Mouse (Mus musculus) spleen, embryonic (tissue): ENCODE measurements around the gene Rnf43.

Source experiments
- CTCF ChIA-PET: fragments of 350-600 bp; sonication (Branson Sonifier 250); formaldehyde crosslinking; loops from one replicate; lab custom pipeline; 2022; lab: Charles Lee

Rnf43 gene

DNA sequence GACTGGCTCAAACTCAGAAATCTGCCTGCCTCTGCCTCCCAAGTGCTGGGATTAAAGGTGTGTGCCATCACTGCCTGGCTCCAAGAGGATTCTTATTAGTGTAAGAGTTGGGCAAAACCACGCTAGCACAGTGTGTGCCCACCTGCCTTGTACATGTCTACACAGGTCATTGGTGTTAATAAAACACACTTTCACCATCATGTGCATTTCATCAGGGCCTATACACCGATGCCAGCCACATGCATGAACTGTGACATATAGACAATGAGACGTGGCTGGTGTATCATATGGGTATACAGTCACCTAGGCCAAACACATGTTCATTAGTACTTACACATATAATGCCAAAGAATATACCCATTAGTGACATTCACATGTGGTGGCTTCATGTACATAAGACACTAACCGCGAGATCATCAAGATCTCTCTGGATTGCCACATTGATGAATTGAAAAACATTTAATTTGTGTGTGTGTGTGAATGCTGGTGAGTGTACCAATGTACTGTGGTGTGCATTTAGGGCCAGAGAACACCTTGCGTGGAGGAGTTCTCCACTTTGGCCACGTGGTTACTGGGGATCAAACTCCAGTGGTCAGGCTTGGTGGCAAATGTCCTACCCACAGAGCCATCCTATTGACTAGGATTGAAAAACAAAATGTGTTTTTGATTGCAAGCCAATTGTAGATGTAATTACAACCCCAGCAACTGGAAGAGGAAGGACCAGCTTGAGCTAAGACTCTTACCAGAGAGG, 95.8 kb downstream of the Rnf43 start:
- CTCF ChIA-PET = interaction anchor here (0.5 kb wide), 1 partner anchor 37 kb away, joined by 6 read pairs; no protein-coding TSS in a partner anchor

- CTCF ChIA-PET = no interaction called here
These were observed 96.6 kb downstream of the Rnf43 start for GRCm38 (mm10) chr11:87758957-87759608.

- CTCF ChIA-PET = interaction anchor here (0.7 kb wide), 1 partner anchor 39 kb away, joined by 4 read pairs; no protein-coding TSS in a partner anchor
These were observed 97.1 kb downstream of the Rnf43 start for GRCm38 (mm10) chr11:87759609-87760005.

DNA sequence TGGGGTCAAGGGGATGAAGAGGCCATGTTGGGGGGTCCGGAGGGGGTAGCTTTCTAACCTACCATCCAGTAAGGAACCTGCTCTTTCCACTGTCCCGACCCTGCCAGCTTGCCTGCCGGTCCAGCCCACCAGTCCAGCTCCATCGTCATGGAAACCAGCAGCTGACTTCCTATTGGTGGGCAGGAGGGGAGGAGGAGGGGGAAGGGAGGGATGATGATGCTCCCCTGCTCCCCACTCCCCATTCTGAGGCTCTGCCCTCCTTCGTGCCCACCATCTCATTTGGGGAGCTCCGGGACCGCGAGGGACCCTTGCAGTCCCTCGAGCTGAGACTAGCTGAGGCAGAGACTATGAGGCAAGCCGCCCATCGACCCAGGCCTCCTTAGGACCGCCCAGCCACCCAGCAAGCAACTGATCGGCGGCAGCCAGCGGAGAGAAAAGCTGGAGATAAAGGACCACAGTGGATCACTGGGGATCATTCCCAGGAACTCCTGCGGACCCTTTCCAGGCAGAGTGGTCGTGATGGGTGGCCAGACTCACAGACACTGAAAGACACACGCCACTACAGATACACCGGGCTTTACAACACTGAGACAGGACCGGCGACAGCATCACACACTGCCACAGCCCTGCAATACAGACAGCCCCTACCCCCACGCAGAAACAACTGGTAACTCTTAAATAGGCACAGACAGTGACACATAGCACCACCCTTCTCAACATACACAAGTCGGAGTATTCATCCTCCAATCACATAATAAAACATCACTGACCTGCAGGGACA, 98.0 kb downstream of the Rnf43 start, which contains the start of gene Tspoap1:
Tspoap1 (plus strand) TSS at position 241 of the 781 bp plus-strand sequence.
- CTCF ChIA-PET = interaction anchor here (0.7 kb wide), 1 partner anchor 40 kb away, joined by 4 read pairs; no protein-coding TSS in a partner anchor

- CTCF ChIA-PET = no interaction called here
These were observed 98.7 kb downstream of the Rnf43 start for GRCm38 (mm10) chr11:87761181-87761721.

GRCm38 (mm10) chr11:87761806-87762701, 99.5 kb downstream of the Rnf43 start:
- CTCF ChIA-PET = interaction anchor here (0.5 to 0.6 kb wide), 2 partner anchors 30 to 32 kb away, joined by 3 read pairs; no protein-coding TSS in a partner anchor

GRCm38 (mm10) chr11:87762702-87763385, 100.3 kb downstream of the Rnf43 start:
- CTCF ChIA-PET = interaction anchor here (0.6 kb wide), 1 partner anchor 31 kb away, joined by 3 read pairs; no protein-coding TSS in a partner anchor

- CTCF ChIA-PET = interaction anchor here (0.6 kb wide), 1 partner anchor 35 kb away, joined by 3 read pairs; no protein-coding TSS in a partner anchor
These were observed 101.0 kb downstream of the Rnf43 start for GRCm38 (mm10) chr11:87763511-87763987.

GRCm38 (mm10) chr11:87763988-87764876, 101.7 kb downstream of the Rnf43 start:
- CTCF ChIA-PET = interaction anchor here (0.6 kb wide), 2 partner anchors 36 to 88 kb away, joined by 3 to 4 read pairs; no protein-coding TSS in a partner anchor

DNA sequence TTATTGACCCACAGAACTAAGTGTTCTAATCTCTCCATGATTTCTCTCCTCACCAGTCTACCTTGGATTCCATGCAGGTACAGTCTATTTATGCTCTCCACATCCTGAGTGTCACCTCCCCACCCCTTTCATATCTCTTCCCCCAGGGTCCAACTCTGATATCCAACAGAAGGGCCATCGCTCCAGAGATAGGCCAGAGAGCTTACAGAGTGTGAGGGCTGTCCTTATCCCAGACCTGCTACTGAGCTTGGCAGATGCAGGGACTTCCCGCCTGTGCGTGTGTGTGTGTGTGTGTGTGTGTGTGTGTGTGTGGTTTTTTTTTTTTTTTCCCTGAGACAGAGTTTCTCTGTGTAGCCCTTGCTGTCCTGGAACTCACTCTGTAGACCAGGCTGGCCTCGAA, 106.2 kb downstream of the Rnf43 start:
- CTCF ChIA-PET = no interaction called here

- CTCF ChIA-PET = no interaction called here
These were observed 108.5 kb downstream of the Rnf43 start for GRCm38 (mm10) chr11:87770989-87771388.

- CTCF ChIA-PET = no interaction called here
These were observed 109.8 kb downstream of the Rnf43 start for GRCm38 (mm10) chr11:87772354-87772753.

GRCm38 (mm10) chr11:87778100-87778765, 115.7 kb downstream of the Rnf43 start:
- CTCF ChIA-PET = interaction anchor here (0.6 kb wide), 1 partner anchor 329 kb away, joined by 6 read pairs; no protein-coding TSS in a partner anchor

DNA sequence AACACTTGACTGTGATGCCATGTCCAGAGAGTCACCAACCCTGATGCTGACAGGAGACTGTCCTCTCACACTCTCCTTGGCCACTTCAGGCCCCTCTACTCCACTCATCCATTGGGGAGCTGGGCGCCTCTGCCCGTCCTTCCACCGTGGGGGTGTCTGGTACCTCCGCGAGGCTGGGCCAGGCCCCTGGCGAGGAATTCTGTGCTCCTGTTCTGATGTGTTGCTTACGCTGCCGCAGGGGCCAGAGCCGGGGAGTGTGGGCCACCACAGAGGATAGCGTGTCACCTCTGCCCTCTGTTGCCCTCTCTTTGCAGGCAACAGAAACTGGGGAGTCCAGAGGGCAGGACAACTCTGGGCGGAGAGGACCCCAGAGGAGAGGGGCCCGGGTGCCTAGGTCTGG, 116.4 kb downstream of the Rnf43 start:
- CTCF ChIA-PET = no interaction called here

DNA sequence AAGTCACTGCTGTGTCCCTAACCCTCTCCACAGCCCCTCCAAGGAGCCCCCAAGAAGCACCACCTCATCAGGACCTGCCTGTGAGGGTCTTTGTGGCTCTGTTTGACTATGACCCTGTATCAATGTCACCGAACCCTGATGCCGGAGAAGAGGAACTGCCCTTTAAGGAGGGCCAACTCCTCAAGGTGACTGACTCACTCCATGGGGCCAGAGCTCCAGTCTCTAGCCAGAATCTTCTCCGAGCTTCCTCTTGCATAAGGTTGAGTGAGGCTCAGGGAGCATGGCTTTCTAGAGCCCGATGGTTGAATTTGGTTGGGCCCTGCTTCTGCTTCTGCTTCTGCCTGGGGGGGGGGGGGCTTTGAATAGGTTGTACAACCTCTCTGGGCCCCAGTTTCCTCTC, 116.9 kb downstream of the Rnf43 start:
- CTCF ChIA-PET = no interaction called here

DNA sequence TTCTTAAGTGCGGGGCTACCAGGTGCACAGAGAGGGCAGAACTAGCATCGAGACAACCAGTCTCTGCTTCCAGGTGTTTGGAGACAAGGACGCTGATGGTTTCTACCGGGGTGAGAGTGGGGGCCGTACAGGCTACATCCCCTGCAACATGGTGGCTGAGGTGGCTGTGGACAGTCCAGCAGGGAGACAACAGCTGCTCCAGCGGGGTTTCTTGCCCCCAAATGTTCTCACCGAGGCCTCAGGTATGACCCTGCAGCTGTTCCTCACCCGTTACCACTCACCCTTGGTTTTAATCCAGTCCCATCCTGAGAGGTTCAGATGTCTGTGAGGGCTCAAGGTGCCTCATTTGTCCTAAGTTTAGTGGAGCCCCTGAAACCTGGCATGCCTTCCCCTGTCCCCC, 117.6 kb downstream of the Rnf43 start:
- CTCF ChIA-PET = no interaction called here
